Mouse (Mus musculus) kidney, postnatal 14 days (tissue): ENCODE results near the gene Triap1.
A peak's percentile ranks its signal among the peaks of the same experiment; 100 is the strongest.
"Not testable (repeated sequence)": the region's sequence is repeated elsewhere in the genome, so short reads cannot be mapped to it uniquely, and the experiment has no call there.

Experiments used
- DNase-seq: peaks from one replicate; pipeline ENCODE4 v3.0.0; 2022; ENCODE audit warnings: mixed read lengths

Triap1 gene

GRCm38 (mm10) chr5:115340007-115340406 lies 1.0 kb upstream of the Triap1 start:
- no peak for DNase-seq

GRCm38 (mm10) chr5:115341314-115342165 lies 515 bp downstream of the Triap1 start:
- DNase-seq, result no peak

- peak; percentile 89 for DNase-seq
These were observed 6.5 kb downstream of the Triap1 start for GRCm38 (mm10) chr5:115347564-115347963.

GRCm38 (mm10) chr5:115348546-115349224 lies 7.7 kb downstream of the Triap1 start, which contains the start of gene Cox6a1:
Cox6a1 (minus strand) TSS chr5:115348981.
- DNase-seq, result peak; percentile 100

- DNase-seq, result no peak
These were observed 8.2 kb downstream of the Triap1 start for GRCm38 (mm10) chr5:115349225-115349555.

- DNase-seq, result no peak
These were observed 10.3 kb downstream of the Triap1 start for GRCm38 (mm10) chr5:115351348-115351747.

GRCm38 (mm10) chr5:115355070-115355469 lies 14.0 kb downstream of the Triap1 start:
- no peak for DNase-seq

- DNase-seq, result peak; percentile 88
These were observed 17.8 kb downstream of the Triap1 start for GRCm38 (mm10) chr5:115358872-115359271.

GRCm38 (mm10) chr5:115359438-115359837 lies 18.4 kb downstream of the Triap1 start:
- DNase-seq, result no peak

GRCm38 (mm10) chr5:115359851-115360372 lies 18.9 kb downstream of the Triap1 start:
- DNase-seq, result no peak

- no peak for DNase-seq
These were observed 21.2 kb downstream of the Triap1 start for GRCm38 (mm10) chr5:115362216-115362615.

GRCm38 (mm10) chr5:115362819-115363714 lies 22.0 kb downstream of the Triap1 start:
- no peak for DNase-seq

GRCm38 (mm10) chr5:115364782-115365181 lies 23.8 kb downstream of the Triap1 start:
- no peak for DNase-seq

- peak; percentile 41 for DNase-seq
These were observed 30.7 kb downstream of the Triap1 start for GRCm38 (mm10) chr5:115371736-115372135.

- peak; percentile 27 for DNase-seq
These were observed 32.6 kb downstream of the Triap1 start for GRCm38 (mm10) chr5:115373441-115374203.

- DNase-seq, result no peak
These were observed 33.3 kb downstream of the Triap1 start for GRCm38 (mm10) chr5:115374204-115374820.

- no peak for DNase-seq
These were observed 34.4 kb downstream of the Triap1 start for GRCm38 (mm10) chr5:115375436-115375835.

- DNase-seq, result not testable (repeated sequence)
These were observed 37.9 kb downstream of the Triap1 start for GRCm38 (mm10) chr5:115378882-115379281.

GRCm38 (mm10) chr5:115391935-115392334 lies 50.9 kb downstream of the Triap1 start:
- no peak for DNase-seq

- DNase-seq, result no peak
These were observed 51.9 kb downstream of the Triap1 start for GRCm38 (mm10) chr5:115392969-115393368.
